Mouse (Mus musculus) frontal cortex, postnatal 25 days (tissue): ENCODE results near the gene Prpf3.
"Not testable (repeated sequence)": the region's sequence is repeated elsewhere in the genome, so short reads cannot be mapped to it uniquely, and the experiment has no call there.

Experiments used
- DNase-seq, 2 experiments: peaks; one replicate each; pipeline ENCODE4 v3.0.0; 2022; ENCODE audit warnings: low spot score in 2 of 2

Prpf3 gene

GRCm38 (mm10) chr3:95820046-95821010 lies 35.4 kb downstream of the Prpf3 start:
- no peak for DNase-seq

DNA sequence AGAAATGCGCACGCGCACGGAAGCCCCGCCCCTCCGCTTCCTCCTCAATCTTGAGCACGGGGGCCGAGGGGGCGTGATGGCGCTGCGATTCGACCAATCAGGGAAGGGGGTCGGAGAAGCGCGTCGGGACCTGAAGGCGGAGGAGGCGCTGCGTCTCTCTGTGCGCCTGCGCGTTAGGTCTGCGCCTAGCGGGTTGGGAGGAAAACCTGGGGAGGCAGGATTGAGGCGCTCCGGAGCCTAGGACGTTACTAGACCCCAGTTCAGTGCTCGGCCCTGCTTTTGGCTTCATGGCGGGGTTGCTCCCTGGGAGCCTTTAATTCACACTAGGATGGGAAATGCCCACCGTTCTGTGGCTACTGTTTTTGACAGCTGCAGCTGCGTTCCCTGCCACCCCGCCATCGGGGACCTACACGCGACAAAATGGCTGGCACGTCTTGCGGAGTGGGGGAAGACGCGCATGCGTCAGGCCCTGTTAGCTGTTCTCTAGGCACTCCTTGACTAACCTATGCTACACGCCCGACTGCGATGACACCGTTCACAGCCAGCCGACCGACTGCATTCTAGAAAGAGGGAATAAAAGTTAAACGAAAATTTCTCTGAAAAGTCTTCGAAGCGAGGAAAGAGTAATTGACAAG lies 36.2 kb downstream of the Prpf3 start:
- peak; percentile 97 to 99 for DNase-seq

DNA sequence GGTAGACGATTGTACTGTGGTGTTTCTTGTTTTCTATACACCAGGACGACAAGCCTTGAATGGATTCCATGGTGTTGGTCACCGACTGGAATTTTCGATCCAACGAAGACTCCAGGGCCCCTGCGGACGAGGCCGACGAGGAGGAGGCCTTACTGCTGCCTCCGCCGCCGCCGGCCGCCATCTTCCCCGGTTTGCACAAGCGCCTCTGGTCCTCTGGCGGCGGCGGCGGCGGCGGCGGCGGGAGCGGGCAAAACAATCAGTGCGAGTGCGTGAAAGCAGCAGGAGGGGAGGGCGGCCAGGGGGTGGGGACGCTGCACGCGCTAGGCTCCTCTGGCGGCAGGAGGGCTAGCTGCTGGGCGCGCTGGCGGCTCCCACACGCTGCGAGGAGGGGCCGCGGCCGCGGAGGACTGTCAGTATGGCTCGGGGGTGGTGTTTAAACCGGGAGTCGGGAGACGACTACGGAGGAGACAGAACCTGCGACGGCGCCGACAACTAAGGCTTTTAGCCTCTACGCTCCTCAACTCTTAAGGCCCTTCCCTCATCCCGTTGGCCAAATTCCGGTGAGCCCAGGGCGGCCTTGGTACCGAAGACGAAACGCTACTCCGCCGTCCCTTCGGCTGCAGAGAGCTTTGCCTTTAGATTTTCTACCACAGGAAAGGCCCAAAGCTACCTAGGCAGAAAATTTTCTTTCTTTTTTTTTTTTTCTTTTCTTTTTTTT lies 37.0 kb downstream of the Prpf3 start, which contains the start of gene Rprd2:
Rprd2 (minus strand) TSS at position 293 of the 718 bp plus-strand sequence.
- DNase-seq: peak; percentile 59 to 60

- peak in 1 of 2 experiments; percentile 28 for DNase-seq
Observed at GRCm38 (mm10) chr3:95818026-95818511, 37.6 kb downstream of the Prpf3 start.

DNA sequence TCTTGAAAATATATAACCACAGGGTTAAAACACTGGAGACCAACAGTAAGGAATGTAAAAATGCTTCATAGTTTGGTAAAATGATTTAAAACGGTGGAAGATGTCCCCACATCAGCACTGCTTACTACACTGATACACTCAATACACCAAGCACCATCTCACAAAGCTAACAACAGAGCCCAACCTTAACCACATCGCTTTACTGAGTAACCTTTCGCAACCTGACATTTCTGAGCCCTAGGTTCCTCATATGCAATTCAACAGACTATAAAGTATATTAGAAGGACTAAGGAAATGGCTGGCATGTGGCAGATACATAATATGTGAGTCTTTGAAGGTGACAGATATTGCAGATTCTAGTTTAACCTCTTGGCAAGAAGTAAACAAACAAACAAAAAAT lies 39.0 kb downstream of the Prpf3 start:
- no peak for DNase-seq

GRCm38 (mm10) chr3:95808384-95808783 lies 47.3 kb downstream of the Prpf3 start:
- DNase-seq: no peak

GRCm38 (mm10) chr3:95807630-95808029 lies 48.1 kb downstream of the Prpf3 start:
- DNase-seq: not testable (repeated sequence)

- DNase-seq: no peak
Observed at GRCm38 (mm10) chr3:95806677-95807076, 49.0 kb downstream of the Prpf3 start.

- no peak for DNase-seq
Observed at GRCm38 (mm10) chr3:95803851-95804250, 51.8 kb downstream of the Prpf3 start.

DNA sequence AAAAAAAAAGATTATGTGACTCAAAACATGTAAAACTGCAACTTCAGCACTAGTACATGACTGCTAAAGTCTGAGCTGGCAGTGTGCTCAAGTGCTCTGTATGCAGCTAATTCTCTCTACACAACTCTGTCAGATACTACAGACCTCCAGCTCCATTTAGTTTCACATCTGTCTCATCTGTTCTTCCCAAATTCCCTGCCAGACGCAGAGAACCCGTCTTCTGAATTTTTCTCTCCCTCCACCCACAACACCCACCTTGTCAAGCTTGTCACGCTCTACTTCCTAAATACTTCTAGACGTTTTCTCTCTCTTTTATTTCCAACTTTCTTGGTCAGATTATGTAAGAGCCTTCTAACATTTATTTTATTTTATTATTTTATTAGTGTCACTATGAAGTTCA lies 56.9 kb downstream of the Prpf3 start:
- DNase-seq: no peak

- DNase-seq: no peak
Observed at GRCm38 (mm10) chr3:95794299-95794698, 61.4 kb downstream of the Prpf3 start.

DNA sequence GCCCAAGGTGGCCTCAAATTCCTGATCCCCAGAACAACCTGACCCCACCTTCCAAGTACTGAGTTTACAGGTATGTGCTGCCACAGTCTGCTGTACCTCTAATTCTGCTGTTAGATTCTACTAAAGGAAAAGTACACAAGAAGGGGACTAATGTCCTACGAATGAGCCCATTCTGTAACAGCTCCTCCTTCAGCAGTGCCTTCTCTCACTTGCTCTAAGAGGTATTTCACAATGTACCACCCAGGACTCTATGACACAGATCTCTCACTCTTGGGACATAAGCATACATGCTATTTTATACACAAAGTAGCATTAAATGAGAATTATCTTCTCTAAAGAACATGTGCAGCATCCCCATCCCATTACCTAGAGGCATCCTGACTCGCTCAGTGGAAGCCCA lies 62.0 kb downstream of the Prpf3 start:
- DNase-seq: no peak

GRCm38 (mm10) chr3:95785501-95785900 lies 70.2 kb downstream of the Prpf3 start:
- no peak for DNase-seq
